Mouse (Mus musculus) ZHBTc4 (cell line): ENCODE measurements around the gene Pex10.

Source experiments
- DNase-seq: peaks from one replicate; pipeline ENCODE4 v3.0.0-alpha.2; 2011; ENCODE audit warnings: low read depth, low spot score

Gene Pex10

GRCm38 (mm10) chr4:155093431-155094149 is 26.8 kb downstream of the Pex10 start:
- DNase-seq = no peak

GRCm38 (mm10) chr4:155094565-155094964 is 27.7 kb downstream of the Pex10 start:
- peak; percentile 80 for DNase-seq

- DNase-seq = peak; percentile 91
Observed at GRCm38 (mm10) chr4:155095238-155095900, 28.6 kb downstream of the Pex10 start.

GRCm38 (mm10) chr4:155095967-155096366 is 29.2 kb downstream of the Pex10 start:
- no peak for DNase-seq

- DNase-seq = no peak
Observed at GRCm38 (mm10) chr4:155097452-155097851, 30.6 kb downstream of the Pex10 start.

GRCm38 (mm10) chr4:155098572-155098971 is 31.8 kb downstream of the Pex10 start:
- no peak for DNase-seq

- no peak for DNase-seq
Observed at GRCm38 (mm10) chr4:155107886-155108285, 41.1 kb downstream of the Pex10 start.

GRCm38 (mm10) chr4:155109471-155109870 is 42.7 kb downstream of the Pex10 start:
- no peak for DNase-seq

GRCm38 (mm10) chr4:155113766-155114410 is 47.1 kb downstream of the Pex10 start:
- peak; percentile 73 for DNase-seq

GRCm38 (mm10) chr4:155116607-155117006 is 49.8 kb downstream of the Pex10 start:
- no peak for DNase-seq

- DNase-seq = no peak
Observed at GRCm38 (mm10) chr4:155117396-155117978, 50.7 kb downstream of the Pex10 start.

- DNase-seq = peak; percentile 32
Observed at GRCm38 (mm10) chr4:155118278-155118677, 51.5 kb downstream of the Pex10 start.

- DNase-seq = no peak
Observed at GRCm38 (mm10) chr4:155120038-155120437, 53.2 kb downstream of the Pex10 start.

- peak; percentile 37 for DNase-seq
Observed at GRCm38 (mm10) chr4:155120583-155120982, 53.8 kb downstream of the Pex10 start.

GRCm38 (mm10) chr4:155121222-155121621 is 54.4 kb downstream of the Pex10 start:
- peak; percentile 31 for DNase-seq
